Mouse (Mus musculus) brain, embryonic 14.5 days (tissue): ENCODE data around the gene Kcnn4.

Experiments used
- CTCF ChIP-seq: fragments of 200-500 bp; IDR thresholded peaks from 2 replicates; pipeline ENCODE4 v1.5.1; 2012; ENCODE audit warnings: inconsistent platforms, mild to moderate bottlenecking, moderate library complexity, borderline replicate concordance; ENCODE audit not compliant: insufficient read depth, insufficient read length; ENCODE audit errors: extremely low read depth
- POLR2A ChIP-seq: fragments of 200-500 bp; IDR thresholded peaks from 2 replicates; pipeline ENCODE4 v1.6.1; 2012; ENCODE audit warnings: mild to moderate bottlenecking, inconsistent platforms, borderline replicate concordance; ENCODE audit not compliant: poor library complexity, insufficient read depth, insufficient read length, severe bottlenecking; ENCODE audit errors: extremely low read depth

- no peak for TF ChIP-seq CTCF
- no peak for TF ChIP-seq POLR2A
These were observed 1.7 kb downstream of the Kcnn4 start for GRCm38 (mm10) chr7:24371809-24372145.
